Mouse (Mus musculus) kidney, adult 2 months (tissue): ENCODE results near the gene Arf5.

Source experiments
- CTCF ChIP-seq: fragments of 200-500 bp; conservative IDR thresholded peaks from 2 replicates; pipeline ENCODE4 v1.5.1; 2011; ENCODE audit warnings: low read depth, mild to moderate bottlenecking, control low read depth, low read length, moderate library complexity, mixed read lengths; ENCODE audit not compliant: insufficient read depth, insufficient read length
- POLR2A ChIP-seq: fragments of 200-500 bp; IDR thresholded peaks from one replicate; pipeline ENCODE4 v1.6.1; 2011; ENCODE audit warnings: low read depth, low read length, control low read depth

DNA sequence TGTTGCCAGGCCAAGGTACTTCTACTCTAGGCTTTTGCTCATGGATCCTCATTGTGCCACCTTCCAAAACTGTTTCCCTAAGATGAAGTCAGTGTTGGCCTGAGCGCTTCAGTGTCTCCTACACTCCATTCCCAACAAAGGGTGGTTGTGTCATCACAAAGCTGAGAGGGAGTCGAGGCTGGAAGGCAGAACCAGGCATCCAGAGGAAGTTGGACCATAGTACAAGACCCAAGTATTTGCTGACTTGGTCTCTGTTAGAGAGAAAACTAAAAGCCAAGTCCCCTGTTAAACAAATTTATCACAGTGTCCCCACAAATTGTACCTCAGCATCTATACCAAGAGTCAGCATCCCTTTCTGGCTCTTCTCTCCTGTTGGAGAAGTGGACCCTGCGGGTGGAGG is 4.9 kb downstream of the Arf5 start, which contains the start of gene Gcc1:
- TF ChIP-seq POLR2A (no peak), CTCF (no peak)
